In the genomic region with DNA sequence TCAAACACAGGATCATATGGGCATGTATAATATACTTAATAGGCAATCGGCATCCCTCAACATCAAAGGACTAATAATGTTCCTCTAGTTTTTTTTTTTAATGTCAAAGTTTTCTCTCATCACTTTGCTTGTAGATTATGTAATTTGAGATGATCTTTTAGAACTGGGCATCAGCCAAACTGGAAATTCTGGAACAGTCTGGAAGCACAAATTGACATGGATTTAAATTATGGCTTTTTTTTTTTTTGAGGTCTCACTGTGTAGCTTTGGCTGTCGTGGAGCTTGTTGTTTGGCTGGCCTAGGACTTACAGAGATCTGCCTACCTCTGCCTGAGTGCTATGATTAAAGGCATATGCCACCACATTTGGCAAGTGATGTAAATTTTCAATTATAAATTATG, we compare ENCODE assay signal across 15 mouse cellular contexts.
"Had no signal": no experiment of that assay in that cellular context is flagged by ENCODE, and none has a peak within 500 bp of the region (broad histone marks: within the 10 kb centered on the region; RNA-seq: fewer than 3 reads in every experiment).

No protein-coding gene starts in this region.

- H3K27ac ChIP-seq: neural tube, embryonic 13.5 days; stomach, embryonic 15.5 days; stomach, postnatal 0 days had no signal

- H3K9me3 ChIP-seq: neural tube, embryonic 13.5 days; stomach, embryonic 15.5 days had no signal

- H3K4me3 ChIP-seq: neural tube, embryonic 13.5 days; stomach, embryonic 15.5 days had no signal

- H3K36me3 ChIP-seq: neural tube, embryonic 13.5 days; stomach, embryonic 15.5 days had no signal

- H3K4me2 ChIP-seq: neural tube, embryonic 13.5 days; stomach, embryonic 15.5 days had no signal

- H3K4me1 ChIP-seq: neural tube, embryonic 13.5 days; stomach, embryonic 15.5 days had no signal

- H3K9ac ChIP-seq: neural tube, embryonic 13.5 days; stomach, embryonic 15.5 days had no signal

- H3K27me3 ChIP-seq: neural tube, embryonic 13.5 days; stomach, embryonic 15.5 days had no signal

- DNase-seq: retina, postnatal 1 day; right cerebral cortex, adult 18-20 months; right cerebral cortex, postnatal 14 days; right cerebral cortex, postnatal 25 days; right cerebral cortex, postnatal 4 days; spleen, adult 18-20 months; thymus, adult 18-20 months; thymus, adult 2 months; thymus, postnatal 14 days; thymus, postnatal 25 days; thymus, postnatal 36 days; thymus, postnatal 4 days had no signal
